Mouse (Mus musculus) spleen, adult 2 months (tissue): ENCODE measurements around the gene Tut1.

Experiments
- CTCF ChIP-seq: fragments of 200-500 bp; IDR thresholded peaks from 2 replicates; pipeline ENCODE4 v1.5.1; 2011; ENCODE audit warnings: mild to moderate bottlenecking, inconsistent platforms; ENCODE audit not compliant: insufficient read depth, insufficient read length, insufficient replicate concordance; ENCODE audit errors: extremely low read depth
- POLR2A ChIP-seq: fragments of 200-500 bp; IDR thresholded peaks from 2 replicates; pipeline ENCODE4 v1.6.1; 2011; ENCODE audit warnings: low read depth, low read length, inconsistent platforms

DNA sequence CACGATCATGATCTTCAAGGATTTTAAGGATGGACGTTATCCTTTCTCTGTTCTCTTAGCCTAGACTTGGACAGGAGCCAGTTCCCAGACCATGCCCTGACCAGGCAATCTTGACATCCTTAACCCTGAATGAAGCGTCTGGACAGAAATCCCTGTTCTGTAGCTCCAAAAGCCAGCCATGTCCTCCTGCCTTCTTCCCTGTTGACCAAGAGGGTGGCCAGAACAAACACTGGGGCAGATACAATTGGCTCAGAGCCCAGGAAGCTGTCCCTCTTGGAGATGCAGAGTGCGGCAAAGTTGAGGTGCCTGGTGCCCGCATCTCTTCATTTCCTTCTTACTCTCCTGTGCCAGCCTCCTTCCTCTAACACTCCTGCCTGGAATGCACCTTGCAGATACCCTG, 32.2 kb downstream of the Tut1 start:
- TF ChIP-seq POLR2A = no peak
- TF ChIP-seq CTCF = no peak
